In the genomic region with DNA sequence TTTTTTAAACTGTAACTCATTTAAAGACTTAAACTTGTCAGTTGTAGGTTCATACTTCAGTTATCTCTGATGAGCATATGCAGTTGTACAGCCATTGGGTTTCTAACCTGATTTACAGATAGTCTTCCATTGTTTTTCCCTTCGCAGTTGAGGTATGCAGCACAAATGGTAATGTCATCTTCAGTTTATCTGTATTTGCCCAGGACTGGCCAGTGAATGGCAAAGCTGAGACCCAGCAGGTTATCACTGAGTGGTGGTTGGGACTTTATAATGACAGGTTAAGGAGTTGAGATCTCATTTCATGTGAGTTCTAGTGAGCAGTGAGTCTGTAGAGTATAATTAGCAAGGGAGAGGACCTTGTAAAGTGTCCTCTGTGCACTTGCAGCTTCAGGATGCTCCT, we compare ENCODE assay signal across 20 mouse cellular contexts. TPM values are rescaled to one million over a fixed set of nuclear protein-coding genes. Genes with fewer than 3 reads are reported as not detected.
A peak's percentile ranks its signal among the peaks of the same experiment; 100 is the strongest.
DNase-seq lines count a peak whose midpoint lies in the region; ATAC-seq and TF ChIP-seq lines count a peak whose summit lies in the region.
"Had no signal": no experiment of that assay in that cellular context is flagged by ENCODE, and none has a peak within 500 bp of the region (broad histone marks: within the 10 kb centered on the region; RNA-seq: fewer than 3 reads in every experiment).

No protein-coding gene starts in this region.

- no peak overlapping the region; the same call in 1 of the 2 replicates for H3K4me3 ChIP-seq in G1E (ENCODE audit: low read depth, low read length)
- no peak overlapping the region for H3K4me3 ChIP-seq in liver, embryonic 12.5 days
- no peak overlapping the region for H3K4me3 ChIP-seq in liver, embryonic 16.5 days (ENCODE audit: low read depth, low read length)
- H3K4me3 ChIP-seq in hindbrain, postnatal 0 days (ENCODE audit: low read length), result no peak overlapping the region
- H3K4me3 ChIP-seq: embryonic facial prominence, embryonic 10.5 days; forebrain, embryonic 13.5 days; heart, embryonic 15.5 days; hindbrain, embryonic 13.5 days; intestine, embryonic 15.5 days had no signal

- 28% methylated on average over 1 of the region's 1 CpGs for WGBS in liver, embryonic 12.5 days (ENCODE audit: insufficient replicate concordance)
- WGBS in liver, embryonic 16.5 days (ENCODE audit: insufficient replicate concordance), result 14% methylated on average over 1 of the region's 1 CpGs
- 93% methylated on average over 1 of the region's 1 CpGs for WGBS in hindbrain, postnatal 0 days

- no peaks in the 10 kb centered on the region for H3K9me3 ChIP-seq in G1E (replicated peaks)
- H3K9me3 ChIP-seq in liver, embryonic 12.5 days (replicated peaks), result no peaks in the 10 kb centered on the region
- H3K9me3 ChIP-seq in liver, embryonic 16.5 days (replicated peaks; ENCODE audit: control insufficient read depth, low read length), result no peaks in the 10 kb centered on the region
- no peaks in the 10 kb centered on the region for H3K9me3 ChIP-seq in hindbrain, postnatal 0 days (ENCODE audit: low read length)
- H3K9me3 ChIP-seq: embryonic facial prominence, embryonic 10.5 days; forebrain, embryonic 13.5 days; heart, embryonic 15.5 days; hindbrain, embryonic 13.5 days; intestine, embryonic 15.5 days had no signal

- peak; percentile 39 for DNase-seq in G1E (ENCODE audit: low spot score)
- peak; percentile 89 for DNase-seq in MEL-GATA-1-ER (ENCODE audit: extremely low read depth, low read depth)
- DNase-seq in right cerebral cortex, postnatal 10 days (ENCODE audit: low spot score in 2 of 2), result no peak
- DNase-seq in frontal cortex, postnatal 14 days (ENCODE audit: low spot score in 2 of 2), result no peak
- no peak for DNase-seq in cerebellum, postnatal 36 days
- no peak for DNase-seq in hindbrain, postnatal 0 days (ENCODE audit: low spot score)
- DNase-seq: adrenal gland, postnatal 10 days; cerebellum, adult 11-12 months; cerebellum, adult 9-10 months; cerebellum, postnatal 25 days; gastrocnemius, postnatal 14 days; heart, postnatal 14 days had no signal

- peak overlapping the region; percentile 3; the same call in 1 of the 2 replicates for H3K9ac ChIP-seq in liver, embryonic 12.5 days
- no peak overlapping the region for H3K9ac ChIP-seq in liver, embryonic 16.5 days (ENCODE audit: low read depth, low read length)
- no peak overlapping the region for H3K9ac ChIP-seq in hindbrain, postnatal 0 days (replicated peaks; ENCODE audit: low read length)
- H3K9ac ChIP-seq: forebrain, embryonic 13.5 days; heart, embryonic 15.5 days; hindbrain, embryonic 13.5 days; intestine, embryonic 15.5 days had no signal

- H3K27ac ChIP-seq in liver, embryonic 12.5 days, result peak overlapping the region; percentile 80
- peak overlapping the region; percentile 21; the same call in 1 of the 2 replicates for H3K27ac ChIP-seq in liver, embryonic 16.5 days (ENCODE audit: low read length)
- H3K27ac ChIP-seq in hindbrain, postnatal 0 days, result no peak overlapping the region
- H3K27ac ChIP-seq: embryonic facial prominence, embryonic 10.5 days; forebrain, embryonic 13.5 days; heart, embryonic 15.5 days; hindbrain, embryonic 13.5 days; intestine, embryonic 15.5 days had no signal

- peak overlapping the region; percentile 37 for H3K4me2 ChIP-seq in liver, embryonic 12.5 days
- H3K4me2 ChIP-seq in liver, embryonic 16.5 days (ENCODE audit: low read depth, low read length), result peak overlapping the region; percentile 2; the same call in 1 of the 2 replicates
- H3K4me2 ChIP-seq in hindbrain, postnatal 0 days (ENCODE audit: low read depth, low read length), result no peak overlapping the region
- H3K4me2 ChIP-seq: forebrain, embryonic 13.5 days; heart, embryonic 15.5 days; hindbrain, embryonic 13.5 days; intestine, embryonic 15.5 days had no signal

- no peak for TF ChIP-seq CTCF in G1E (IDR thresholded peaks at IDR 0.05; ENCODE audit: low read depth, low read length)
- no peak for TF ChIP-seq CTCF in hindbrain, postnatal 0 days (IDR thresholded peaks at IDR 0.05; ENCODE audit: low read depth)

- H3K36me3 ChIP-seq in G1E (replicated peaks), result peaks cover 36% of the 10 kb centered on the region
- peaks cover 21% of the 10 kb centered on the region; the same call in 1 of the 2 replicates for H3K36me3 ChIP-seq in liver, embryonic 12.5 days
- no peaks in the 10 kb centered on the region; the same call in 1 of the 2 replicates for H3K36me3 ChIP-seq in liver, embryonic 16.5 days (ENCODE audit: control insufficient read depth, insufficient read depth)
- H3K36me3 ChIP-seq in hindbrain, postnatal 0 days (ENCODE audit: insufficient read depth, low read length), result no peaks in the 10 kb centered on the region
- H3K36me3 ChIP-seq: heart, embryonic 15.5 days; hindbrain, embryonic 13.5 days had no signal

- peak; percentile 79 for ATAC-seq in G1E (ENCODE audit: extremely low read depth, insufficient number of reproducible peaks, low FRiP score, poor library complexity, severe bottlenecking)
- peak; percentile 74 for ATAC-seq in liver, embryonic 12.5 days
- peak; percentile 59 for ATAC-seq in liver, embryonic 16.5 days (ENCODE audit: low read depth)
- ATAC-seq in hindbrain, postnatal 0 days, result no peak
- ATAC-seq: forebrain, embryonic 13.5 days; intestine, embryonic 15.5 days had no signal

- peaks cover 85% of the 10 kb centered on the region for H3K4me1 ChIP-seq in G1E (ENCODE audit: insufficient read depth, low read depth, low read length)
- peaks cover 88% of the 10 kb centered on the region for H3K4me1 ChIP-seq in liver, embryonic 12.5 days
- peaks cover 59% of the 10 kb centered on the region for H3K4me1 ChIP-seq in liver, embryonic 16.5 days (ENCODE audit: control insufficient read depth, low read depth, low read length)
- no peaks in the 10 kb centered on the region for H3K4me1 ChIP-seq in hindbrain, postnatal 0 days (ENCODE audit: insufficient read depth, low read length)

- H3K27me3 ChIP-seq in G1E (ENCODE audit: insufficient read depth, low read length), result no peaks in the 10 kb centered on the region
- no peaks in the 10 kb centered on the region for H3K27me3 ChIP-seq in liver, embryonic 12.5 days (replicated peaks)
- H3K27me3 ChIP-seq in liver, embryonic 16.5 days (ENCODE audit: control insufficient read depth, insufficient read depth, low read depth, low read length), result no peaks in the 10 kb centered on the region
- H3K27me3 ChIP-seq in hindbrain, postnatal 0 days (ENCODE audit: insufficient read depth, low read length), result no peaks in the 10 kb centered on the region
- H3K27me3 ChIP-seq: CH12.LX; forebrain, embryonic 13.5 days; heart, embryonic 15.5 days; hindbrain, embryonic 13.5 days; intestine, embryonic 15.5 days had no signal

RNA-seq across cellular contexts. Expression of a gene that starts 12.0 kb away (rescaled TPM):
- total RNA-seq in G1E (2014; fragmentation: Nextera tagmentation) (618 and 666 TPM in 2 replicates), G1E (2017) (179 and 200 TPM in 2 replicates)
- 30.7 and 32.3 TPM in 2 replicates for polyA plus RNA-seq in G1E (2012)
- polyA plus RNA-seq in liver, embryonic 12.5 days (2016; fragmentation: Nextera tagmentation; extraction: Ambion mirVana), result 43.9 and 45.9 TPM in 2 replicates
- polyA plus RNA-seq in liver, embryonic 16.5 days (2015; fragmentation: Nextera tagmentation; extraction: Ambion mirVana), result 29.5 and 32.0 TPM in 2 replicates
- 58.8 and 80.5 TPM in 2 replicates for total RNA-seq in hindbrain, postnatal 0 days (2014; rRNA removed)
- polyA plus RNA-seq in hindbrain, postnatal 0 days (2015; fragmentation: Nextera tagmentation; extraction: Ambion mirVana), result 53.9 and 58.8 TPM in 2 replicates

RNA-seq across cellular contexts. Expression of a gene that starts 41.7 kb away (rescaled TPM):
- total RNA-seq in G1E (2014; fragmentation: Nextera tagmentation) (not detected in 2 replicates), G1E (2017) (0.11 and 0.17 TPM in 2 replicates)
- polyA plus RNA-seq in G1E (2012), result not detected in 2 replicates
- 2.7 and 2.9 TPM in 2 replicates for polyA plus RNA-seq in liver, embryonic 12.5 days (2016; fragmentation: Nextera tagmentation; extraction: Ambion mirVana)
- 1.4 and 1.6 TPM in 2 replicates for polyA plus RNA-seq in liver, embryonic 16.5 days (2015; fragmentation: Nextera tagmentation; extraction: Ambion mirVana)
- total RNA-seq in hindbrain, postnatal 0 days (2014; rRNA removed), result 2.4 and 2.5 TPM in 2 replicates
- polyA plus RNA-seq in hindbrain, postnatal 0 days (2015; fragmentation: Nextera tagmentation; extraction: Ambion mirVana), result 2.5 and 2.8 TPM in 2 replicates
- total RNA-seq: gastrocnemius, postnatal 14 days had no signal

Comparison
In these comparisons a context has a peak if more than half of its experiments do, and no peak if none do; other contexts are left out.
1. DNase-seq: peak in G1E (single experiment) and MEL-GATA-1-ER (single experiment); none in right cerebral cortex, postnatal 10 days (0 of 2), frontal cortex, postnatal 14 days (0 of 2), cerebellum, postnatal 36 days (0 of 2) and hindbrain, postnatal 0 days (single experiment).